In the genomic region with DNA sequence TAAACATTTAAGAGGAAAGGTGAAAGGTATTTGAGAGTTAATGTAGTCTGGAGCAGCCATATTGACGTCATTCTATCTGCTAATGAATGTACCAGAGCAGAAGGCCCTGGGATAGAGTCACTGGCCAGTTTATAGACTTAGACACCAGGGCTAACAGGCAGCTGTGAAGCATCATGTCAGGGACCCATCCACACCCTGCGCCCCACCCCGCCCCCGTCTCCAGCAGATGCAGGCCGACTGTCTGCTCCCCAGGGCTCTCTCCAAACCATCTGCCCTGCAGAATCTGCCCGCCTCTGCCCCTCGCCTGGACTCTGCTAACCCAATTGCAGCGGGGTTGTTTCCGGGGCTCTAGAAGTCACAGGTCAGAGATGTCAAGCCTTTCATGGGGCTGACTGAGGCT, we compare ENCODE assay signal across 17 mouse cellular contexts. TPM values are rescaled to one million over a fixed set of nuclear protein-coding genes. Genes with fewer than 3 reads are reported as not detected.
DNase-seq lines count a peak whose midpoint lies in the region; ATAC-seq and TF ChIP-seq lines count a peak whose summit lies in the region.
"Had no signal": no experiment of that assay in that cellular context is flagged by ENCODE, and none has a peak within 500 bp of the region (broad histone marks: within the 10 kb centered on the region; RNA-seq: fewer than 3 reads in every experiment).

No protein-coding gene starts in this region.

- H3K4me2 ChIP-seq in heart, embryonic 12.5 days: no peak overlapping the region

- H3K27ac ChIP-seq in heart, embryonic 12.5 days (ENCODE audit: poor library complexity, severe bottlenecking): no peak overlapping the region
- H3K27ac ChIP-seq: heart, embryonic 10.5 days; liver, embryonic 14.5 days had no signal

- TF ChIP-seq CTCF in E14TG2a.4 (conservative IDR thresholded peaks at IDR 0.05; ENCODE audit: low read length): no peak

- peaks cover 5% of the 10 kb centered on the region; the same call in 1 of the 2 replicates for H3K36me3 ChIP-seq in E14TG2a.4 (ENCODE audit: insufficient read depth, low read length)
- no peaks in the 10 kb centered on the region for H3K36me3 ChIP-seq in heart, embryonic 12.5 days
- H3K36me3 ChIP-seq: heart, embryonic 10.5 days had no signal

- 37% methylated on average over 9 of the region's 9 CpGs for WGBS in heart, embryonic 12.5 days

- peak; percentile 50 for DNase-seq in embryo, embryonic 10.5 days (ENCODE audit: low spot score)
- no peak for DNase-seq in embryo, embryonic 10 days (ENCODE audit: low spot score)
- peak; percentile 64 for DNase-seq in kidney, postnatal 10 days
- no peak for DNase-seq in kidney, adult 11 months
- peak; percentile 30 to 53 for DNase-seq in kidney, postnatal 4 days
- DNase-seq in liver: no peak
- DNase-seq: adrenal gland, postnatal 10 days; cerebellum, postnatal 14 days; heart, postnatal 36 days; lung, postnatal 14 days; thymus, postnatal 14 days had no signal

- no peak for ATAC-seq in heart, embryonic 12.5 days (ENCODE audit: insufficient number of reproducible peaks, low FRiP score)
- ATAC-seq: forebrain, embryonic 14.5 days; intestine, embryonic 16.5 days had no signal

- peak overlapping the region; percentile 45 for H3K4me3 ChIP-seq in E14TG2a.4 (replicated peaks; ENCODE audit: low read length)
- H3K4me3 ChIP-seq in heart, embryonic 12.5 days: no peak overlapping the region
- H3K4me3 ChIP-seq: heart, embryonic 10.5 days had no signal

- H3K27me3 ChIP-seq in E14TG2a.4 (ENCODE audit: insufficient read depth, low read length): no peaks in the 10 kb centered on the region
- H3K27me3 ChIP-seq in heart, embryonic 12.5 days (replicated peaks): peaks cover 13% of the 10 kb centered on the region

- peaks cover 66% of the 10 kb centered on the region for H3K4me1 ChIP-seq in E14TG2a.4 (replicated peaks; ENCODE audit: low read depth, low read length)
- peaks cover 4% of the 10 kb centered on the region; the same call in 1 of the 2 replicates for H3K4me1 ChIP-seq in heart, embryonic 12.5 days (replicated peaks)

- H3K9me3 ChIP-seq in E14TG2a.4 (ENCODE audit: low read length): no peaks in the 10 kb centered on the region
- H3K9me3 ChIP-seq in heart, embryonic 12.5 days (replicated peaks): no peaks in the 10 kb centered on the region
- H3K9me3 ChIP-seq: heart, embryonic 10.5 days had no signal

- H3K9ac ChIP-seq in heart, embryonic 12.5 days: no peak overlapping the region
- H3K9ac ChIP-seq: liver, embryonic 14.5 days had no signal

RNA-seq across cellular contexts. Expression of gene Cox6a1, which starts 23.0 kb away (rescaled TPM):
- polyA plus RNA-seq in heart, embryonic 12.5 days (2016; fragmentation: Nextera tagmentation; extraction: Ambion mirVana): 1,284 and 1,325 TPM in 2 replicates

RNA-seq across cellular contexts. Expression of gene Triap1, which starts 30.7 kb away (rescaled TPM):
- polyA plus RNA-seq in heart, embryonic 12.5 days (2016; fragmentation: Nextera tagmentation; extraction: Ambion mirVana): 38.1 and 38.8 TPM in 2 replicates

RNA-seq across cellular contexts. Expression of gene Gatc, which starts 30.8 kb away (rescaled TPM):
- polyA plus RNA-seq in heart, embryonic 12.5 days (2016; fragmentation: Nextera tagmentation; extraction: Ambion mirVana): 24.2 and 26.1 TPM in 2 replicates

RNA-seq across cellular contexts. Expression of gene Srsf9, which starts 44.8 kb away (rescaled TPM):
- 147 and 160 TPM in 2 replicates for polyA plus RNA-seq in heart, embryonic 12.5 days (2016; fragmentation: Nextera tagmentation; extraction: Ambion mirVana)

RNA-seq across cellular contexts. Expression of gene Msi1, which starts 57.7 kb away (rescaled TPM):
- 6.7 and 6.8 TPM in 2 replicates for polyA plus RNA-seq in heart, embryonic 12.5 days (2016; fragmentation: Nextera tagmentation; extraction: Ambion mirVana)

Comparison
In these comparisons a context has a peak if more than half of its experiments do, and no peak if none do; other contexts are left out.
1. DNase-seq: peak in embryo, embryonic 10.5 days (single experiment), kidney, postnatal 10 days (single experiment) and kidney, postnatal 4 days (2 of 2); none in embryo, embryonic 10 days (single experiment), kidney, adult 11 months (single experiment) and liver (single experiment).